Mouse (Mus musculus) C2C12 (cell line): ENCODE data around the gene Actb.

Source experiments
- CEBPB ChIP-seq: IDR thresholded peaks from one replicate; pipeline ENCODE4 v1.6.1; 2011; ENCODE audit warnings: low read depth, mild to moderate bottlenecking, control low read depth, moderate library complexity
- CTCF ChIP-seq: IDR thresholded peaks from one replicate; pipeline ENCODE4 v1.5.1; 2011; ENCODE audit not compliant: control insufficient read depth, insufficient read depth, insufficient read length
- MAX ChIP-seq: IDR thresholded peaks from one replicate; pipeline ENCODE4 v1.6.1; 2011; ENCODE audit warnings: mild to moderate bottlenecking, control low read depth
- MYOD1 ChIP-seq: IDR thresholded peaks from one replicate; pipeline ENCODE4 v1.6.1; 2011; ENCODE audit warnings: low read depth; ENCODE audit not compliant: control insufficient read depth, insufficient read length
- MYOG ChIP-seq: IDR thresholded peaks from one replicate; pipeline ENCODE4 v1.6.1; 2011; ENCODE audit not compliant: control insufficient read depth, insufficient read length; ENCODE audit errors: extremely low read depth

DNA sequence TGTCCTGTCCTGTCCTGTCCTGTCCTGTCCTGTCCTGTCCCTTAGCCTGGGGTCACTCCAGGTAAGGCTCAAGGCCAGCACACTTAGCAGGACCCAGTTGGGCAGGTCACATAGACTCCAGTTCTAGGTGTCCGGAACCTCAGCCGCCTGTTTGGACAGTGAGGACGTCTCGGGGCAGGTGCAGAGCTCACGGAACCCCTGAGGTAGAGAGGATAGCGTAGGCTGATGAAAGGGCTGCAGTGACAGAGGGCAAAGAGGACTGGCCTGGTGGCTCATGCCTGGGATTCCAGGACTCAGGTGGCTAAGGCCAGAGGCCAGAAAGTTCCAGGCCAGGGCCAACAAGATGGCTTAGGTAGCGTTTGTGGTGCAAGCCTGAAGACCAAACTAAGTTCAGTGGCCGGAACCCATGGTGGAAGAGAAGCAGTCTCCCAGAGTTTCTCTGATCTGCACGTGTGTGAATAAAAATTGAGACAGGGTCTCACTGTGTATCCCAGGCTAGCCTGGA is 24.7 kb upstream of the Actb start:
- TF ChIP-seq CTCF (no peak), MYOG (no peak), MAX (no peak), CEBPB (no peak), MYOD1 (no peak)
